Mouse (Mus musculus): ENCODE data around the gene Stx4a.

DNA sequence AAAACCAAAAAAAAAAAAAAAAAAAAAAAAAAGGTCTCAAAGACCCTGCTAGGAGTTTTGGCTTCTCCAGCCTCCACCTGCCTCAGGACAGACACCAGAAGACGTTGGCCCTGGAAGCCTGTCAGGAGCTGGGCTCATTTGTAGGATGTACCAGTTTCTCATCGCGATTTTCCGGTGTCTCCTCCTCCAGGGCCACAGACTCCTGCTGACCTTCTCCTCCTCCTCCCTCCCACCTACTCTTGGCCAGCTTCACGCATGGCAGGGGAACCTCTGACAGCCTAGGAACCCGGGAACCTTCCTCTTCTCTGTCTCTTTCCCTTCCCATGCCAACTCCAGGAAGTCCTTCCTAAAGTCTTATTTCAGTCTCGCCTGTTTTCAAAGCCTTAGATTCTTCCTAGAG is 7.0 kb upstream of the Stx4a start:
- TF ChIP-seq CTCF (IDR thresholded peaks at IDR 0.05) = no peak
- TF ChIP-seq EP300 (IDR thresholded peaks at IDR 0.05) = no peak
